Mouse (Mus musculus) cerebellum, postnatal 10 days (tissue): Measurements from ENCODE around the gene Pde3b.

Source experiments
- DNase-seq, 2 experiments: peaks; one replicate each; pipeline ENCODE4 v3.0.0; 2021; ENCODE audit warnings: mixed read lengths in 2 of 2

The Pde3b gene

GRCm38 (mm10) chr7:114414421-114415335 is at the start of gene Pde3b:
Pde3b (plus strand) TSS chr7:114415281.
- DNase-seq, result peak; percentile 85 to 90

- DNase-seq, result peak; percentile 87
These were observed 13.0 kb upstream of the Pde3b start for GRCm38 (mm10) chr7:114402130-114402529.

- DNase-seq, result peak; percentile 62 to 66
These were observed 397 bp downstream of the Pde3b start for GRCm38 (mm10) chr7:114415336-114416020.

GRCm38 (mm10) chr7:114416021-114416845 is 1.2 kb downstream of the Pde3b start:
- DNase-seq, result peak; percentile 70 to 73

- peak in 1 of 2 experiments; percentile 13 for DNase-seq
These were observed 4.2 kb downstream of the Pde3b start for GRCm38 (mm10) chr7:114419331-114419730.

- peak in 1 of 2 experiments; percentile 19 for DNase-seq
These were observed 5.8 kb downstream of the Pde3b start for GRCm38 (mm10) chr7:114420918-114421317.

- DNase-seq, result peak; percentile 13 to 44
These were observed 7.1 kb downstream of the Pde3b start for GRCm38 (mm10) chr7:114422224-114422623.

- peak in 1 of 2 experiments; percentile 16 for DNase-seq
These were observed 14.7 kb downstream of the Pde3b start for GRCm38 (mm10) chr7:114429768-114430167.

GRCm38 (mm10) chr7:114431966-114432365 is 16.9 kb downstream of the Pde3b start:
- no peak for DNase-seq

- DNase-seq, result no peak
These were observed 24.6 kb downstream of the Pde3b start for GRCm38 (mm10) chr7:114439726-114440125.

- DNase-seq, result no peak
These were observed 25.4 kb downstream of the Pde3b start for GRCm38 (mm10) chr7:114440494-114440893.

- DNase-seq, result no peak
These were observed 37.8 kb downstream of the Pde3b start for GRCm38 (mm10) chr7:114452876-114453275.

- DNase-seq, result no peak
These were observed 38.4 kb downstream of the Pde3b start for GRCm38 (mm10) chr7:114453300-114453990.

GRCm38 (mm10) chr7:114454858-114455257 is 39.8 kb downstream of the Pde3b start:
- DNase-seq, result no peak

GRCm38 (mm10) chr7:114456904-114457303 is 41.8 kb downstream of the Pde3b start:
- peak; percentile 45 to 52 for DNase-seq

- DNase-seq, result no peak
These were observed 44.8 kb downstream of the Pde3b start for GRCm38 (mm10) chr7:114459909-114460308.

- DNase-seq, result no peak
These were observed 46.6 kb downstream of the Pde3b start for GRCm38 (mm10) chr7:114461727-114462126.

- DNase-seq, result no peak
These were observed 51.3 kb downstream of the Pde3b start for GRCm38 (mm10) chr7:114466358-114466757.

- DNase-seq, result no peak
These were observed 57.4 kb downstream of the Pde3b start for GRCm38 (mm10) chr7:114472471-114472870.

GRCm38 (mm10) chr7:114474889-114475288 is 59.8 kb downstream of the Pde3b start:
- DNase-seq, result no peak

GRCm38 (mm10) chr7:114477884-114478283 is 62.8 kb downstream of the Pde3b start:
- DNase-seq, result no peak

- DNase-seq, result no peak
These were observed 63.8 kb downstream of the Pde3b start for GRCm38 (mm10) chr7:114478901-114479300.
